Mouse (Mus musculus): Measurements from ENCODE around the gene Hoxa5.

Hoxa5 gene

GRCm38 (mm10) chr6:52213119-52213986, 9.0 kb upstream of the Hoxa5 start, which contains the start of the genes Hoxa3 and Gm28308:
Gene Hoxa3 (minus strand): TSS chr6:52213336.
Gene Gm28308 (minus strand): TSS chr6:52213339.
- DNase-seq: peak in 1 of 2 experiments; percentile 46

- no peak for DNase-seq
These were observed 8.2 kb upstream of the Hoxa5 start for GRCm38 (mm10) chr6:52212556-52213118.

DNA sequence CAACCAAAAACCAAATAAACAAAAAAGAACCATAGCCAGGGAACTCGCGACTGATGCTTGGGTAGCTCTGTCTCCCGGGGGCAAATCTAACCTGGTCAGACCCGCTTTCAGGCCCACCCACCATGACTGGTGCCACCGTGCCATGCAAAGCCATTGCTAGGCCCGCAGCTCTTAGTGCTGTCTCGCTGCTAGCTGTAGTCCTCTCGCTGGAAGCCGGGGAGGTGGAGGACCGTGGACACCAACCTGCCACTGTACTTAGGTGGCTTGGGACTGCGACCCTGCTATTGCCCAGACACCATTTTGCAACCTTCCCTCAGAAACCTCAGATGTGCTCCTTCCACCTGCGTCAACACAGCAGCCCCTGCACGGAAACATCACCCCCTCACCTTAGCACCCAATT, 7.6 kb upstream of the Hoxa5 start:
- no peak for DNase-seq

DNA sequence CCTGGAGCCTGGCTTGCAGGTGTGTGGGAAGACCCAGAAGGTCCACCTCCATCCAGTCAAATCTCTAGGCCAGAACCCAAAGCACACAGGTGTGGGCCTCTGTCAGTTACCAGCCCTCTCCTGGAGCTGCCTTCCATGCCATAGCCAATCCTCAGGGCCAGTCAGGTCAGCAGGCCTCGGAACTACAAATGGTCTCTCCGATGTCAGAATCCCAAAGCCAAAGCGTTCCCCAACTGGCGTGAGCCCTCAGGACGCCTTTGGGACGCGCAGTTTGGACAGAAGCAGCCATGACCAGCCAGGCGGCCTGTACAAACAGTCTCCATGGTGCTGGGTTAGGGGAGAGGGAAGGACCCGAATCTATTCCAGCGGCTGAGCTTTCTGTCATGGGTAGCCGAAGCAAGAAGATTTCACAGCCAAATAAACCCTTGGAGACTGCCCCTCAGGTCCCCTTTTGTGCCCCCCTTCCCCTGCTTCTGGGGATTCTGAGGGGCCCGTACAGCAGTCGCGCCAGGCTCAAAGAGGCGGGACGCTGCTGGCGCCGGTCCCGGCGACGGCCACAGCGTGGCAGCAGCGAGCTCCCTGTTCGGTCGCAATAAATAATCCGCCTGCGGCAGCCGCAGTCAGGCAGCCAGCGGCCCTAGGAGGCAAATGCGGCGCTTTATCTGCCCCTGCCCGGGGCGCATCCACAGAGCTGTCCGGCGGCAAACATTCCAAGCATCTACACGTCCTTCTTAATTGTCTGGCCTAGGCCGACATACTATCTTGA, 7.0 kb upstream of the Hoxa5 start:
- DNase-seq: peak; percentile 82 to 84

GRCm38 (mm10) chr6:52209685-52210046, 5.3 kb upstream of the Hoxa5 start:
- DNase-seq: no peak

GRCm38 (mm10) chr6:52208868-52209684, 4.7 kb upstream of the Hoxa5 start:
- DNase-seq: no peak

GRCm38 (mm10) chr6:52208072-52208867, 3.9 kb upstream of the Hoxa5 start, which contains the start of gene Hoxa6:
Gene Hoxa6 (minus strand): TSS chr6:52208722.
- DNase-seq: peak in 1 of 2 experiments; percentile 31

DNA sequence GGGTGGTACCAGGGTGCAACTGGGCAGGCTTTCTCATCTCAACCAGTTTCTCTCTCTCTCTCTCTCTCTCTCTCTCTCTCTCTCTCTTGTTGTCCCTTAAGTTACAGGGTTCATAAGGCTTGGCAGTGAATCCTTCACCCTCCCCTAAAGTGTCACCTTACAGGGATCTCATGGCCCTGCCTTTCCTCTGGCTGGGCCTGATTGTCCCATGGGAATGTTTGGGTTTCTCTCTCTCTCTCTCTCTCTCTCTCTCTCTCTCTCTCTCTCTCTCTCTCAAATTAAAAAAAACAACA, 3.2 kb upstream of the Hoxa5 start:
- DNase-seq: no peak

GRCm38 (mm10) chr6:52206882-52207683, 2.7 kb upstream of the Hoxa5 start:
- DNase-seq: no peak

GRCm38 (mm10) chr6:52205638-52206621, 1.5 kb upstream of the Hoxa5 start:
- no peak for DNase-seq

DNA sequence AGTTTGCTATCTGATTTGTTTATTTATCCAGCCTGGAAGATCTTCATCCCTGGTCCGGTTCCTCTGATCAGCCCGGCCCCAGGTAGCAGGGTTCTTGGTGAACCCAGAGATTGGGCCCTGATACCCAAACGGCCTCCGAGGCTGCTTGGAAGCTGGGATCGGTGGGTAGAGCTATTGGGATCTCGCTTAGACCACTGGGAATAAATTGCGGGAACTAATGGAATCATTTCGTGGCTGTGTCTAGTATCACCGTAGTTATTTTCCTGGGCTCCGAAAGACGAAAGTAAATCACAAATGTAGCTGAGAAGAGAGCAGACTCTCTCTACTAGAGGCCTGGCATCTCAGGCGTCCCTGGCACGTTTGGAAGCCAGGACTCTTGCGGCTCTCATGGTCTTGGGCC, 834 bp upstream of the Hoxa5 start:
- DNase-seq: no peak

DNA sequence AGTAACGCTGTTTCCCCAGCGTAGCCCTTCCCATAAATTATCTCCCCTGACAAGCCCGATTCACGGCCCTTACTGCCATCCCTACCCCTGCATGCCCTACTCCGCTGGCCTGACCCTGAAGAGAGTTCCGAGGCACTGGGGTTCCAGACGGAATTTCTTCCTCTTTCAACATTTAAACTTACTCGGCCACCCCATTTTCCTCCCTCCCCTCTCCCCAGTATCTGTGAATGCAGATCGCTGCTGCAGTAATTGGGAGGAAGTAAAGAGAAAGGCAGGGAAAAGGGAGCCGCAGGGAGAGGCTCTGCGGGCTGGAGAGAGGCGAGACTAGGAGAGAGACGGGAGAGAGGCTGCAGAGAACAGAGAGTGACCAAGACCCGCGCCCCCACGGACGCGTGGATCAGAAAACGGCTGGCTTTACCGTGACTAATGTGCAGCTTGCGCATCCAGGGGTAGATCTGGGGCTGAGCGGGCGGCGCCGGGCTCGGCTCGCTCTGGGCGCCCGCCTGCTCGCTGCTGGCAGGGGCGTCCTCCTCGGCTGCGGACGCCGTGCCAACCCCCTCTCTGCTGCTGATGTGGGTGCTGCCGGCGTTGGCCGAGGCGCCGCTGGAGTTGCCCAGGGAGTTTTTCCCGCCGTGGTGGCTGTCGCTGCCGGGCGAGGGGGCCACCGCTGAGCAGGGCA, 877 bp downstream of the Hoxa5 start:
- no peak for DNase-seq

GRCm38 (mm10) chr6:52203121-52203370, 1.3 kb downstream of the Hoxa5 start:
- DNase-seq: no peak

GRCm38 (mm10) chr6:52202362-52203120, 1.8 kb downstream of the Hoxa5 start:
- DNase-seq: no peak

GRCm38 (mm10) chr6:52201269-52201668, 3.1 kb downstream of the Hoxa5 start:
- no peak for DNase-seq

DNA sequence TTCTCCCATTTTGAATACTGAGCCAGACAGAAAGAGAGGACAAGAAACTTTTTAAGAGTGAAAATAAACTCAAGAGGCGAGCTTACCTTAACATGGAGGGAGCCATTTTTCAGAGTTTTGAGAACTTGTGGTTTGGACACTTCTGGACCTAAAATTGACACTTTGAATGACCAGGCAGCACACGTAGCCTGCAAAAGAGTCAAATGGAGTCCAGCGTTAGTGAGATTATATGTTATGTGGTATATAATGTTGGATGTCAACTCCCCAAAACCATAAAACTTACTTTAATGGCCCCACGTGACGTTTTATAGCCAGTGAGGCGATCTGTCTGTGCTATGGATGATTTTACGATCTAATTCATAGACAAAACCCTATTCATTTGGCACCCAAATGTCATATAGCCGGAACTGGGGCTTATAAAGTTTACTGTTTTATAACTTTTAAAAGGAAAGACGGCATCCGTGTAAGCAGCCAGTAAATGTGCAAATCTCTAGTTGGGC, 3.6 kb downstream of the Hoxa5 start:
- no peak for DNase-seq

DNA sequence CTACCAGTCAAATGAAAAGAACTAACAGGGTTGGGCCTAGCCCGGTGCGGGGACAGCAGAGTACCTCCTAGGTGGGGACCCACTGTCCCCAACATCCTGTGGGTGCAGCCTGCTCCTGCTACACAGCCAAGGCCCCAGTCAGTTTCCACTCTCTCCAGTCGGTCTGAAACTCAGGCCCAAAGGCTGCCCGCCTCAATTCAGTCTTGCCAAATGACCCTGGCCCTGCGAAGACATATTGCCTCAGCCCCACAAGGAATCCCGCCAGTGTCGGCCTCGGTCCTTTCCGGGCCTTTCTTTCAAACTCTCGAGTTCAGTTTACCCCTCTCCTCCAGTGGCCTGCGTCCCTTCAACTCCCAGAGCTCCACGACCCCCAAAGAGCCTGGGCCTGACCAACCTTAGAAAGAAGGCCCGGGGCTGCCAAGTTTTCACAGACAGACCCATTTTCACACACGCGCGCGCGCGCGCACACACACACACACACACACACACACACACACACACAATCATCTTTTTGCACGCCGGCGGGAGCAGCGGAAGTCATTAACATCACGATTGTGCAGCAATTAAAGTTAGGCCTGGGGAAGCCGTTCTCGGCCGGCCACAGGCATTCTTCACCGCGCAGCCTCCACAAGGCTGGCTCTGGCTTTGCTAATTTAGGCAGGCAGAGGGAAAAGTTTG, 4.2 kb downstream of the Hoxa5 start:
- DNase-seq: no peak

GRCm38 (mm10) chr6:52197271-52197670, 7.1 kb downstream of the Hoxa5 start:
- DNase-seq: no peak

All from B cell, adult 2 months (primary cell).